Mouse (Mus musculus) gastrocnemius, adult 2 months (tissue): ENCODE measurements around the gene Ms4a14. TPM values are rescaled to one million over a fixed set of nuclear protein-coding genes. Genes with fewer than 3 reads are reported as not detected.
"Not testable (repeated sequence)": the region's sequence is repeated elsewhere in the genome, so short reads cannot be mapped to it uniquely, and the experiment has no call there.

Source experiments
- DNase-seq: peaks from one replicate; pipeline ENCODE4 v3.0.0; 2022
- H3K27ac ChIP-seq: fragments of 200-600 bp; 2 replicates; pipeline ENCODE4 v1.8.1; 2022; ENCODE audit warnings: mild to moderate bottlenecking
- H3K4me3 ChIP-seq: fragments of 200-600 bp; 2 replicates; pipeline ENCODE4 v1.8.1; 2022; ENCODE audit warnings: mild to moderate bottlenecking, moderate library complexity
- CTCF ChIP-seq: fragments of 200-600 bp; IDR thresholded peaks from 2 replicates; pipeline ENCODE4 v1.8.1; 2022; ENCODE audit warnings: antibody characterized with exemption, mild to moderate bottlenecking, moderate library complexity
- intact Hi-C: fragments of 180-260 bp; cut with DNase I; formaldehyde crosslinking; loops from one replicate; pipeline ENCODE4 v1.15.1; 2025
- total RNA-seq, 2 experiments: library from RNA; stranded (reverse); gene quantifications; 2 replicates each; pipeline ENCODE4 v1.2.3; 2021

The Ms4a14 gene
- total RNA-seq, 2 experiments from 2014 or later: not detected

- TF ChIP-seq CTCF: no peak
- no peak for DNase-seq
- no peak overlapping the region for H3K4me3 ChIP-seq
- intact Hi-C loops: no loop called here
- no peak overlapping the region for H3K27ac ChIP-seq
Observed at GRCm38 (mm10) chr19:11298939-11299338, 15.3 kb downstream of the Ms4a14 start.

GRCm38 (mm10) chr19:11293616-11294015, 20.6 kb downstream of the Ms4a14 start:
- DNase-seq, intact Hi-C loops: not testable (repeated sequence)
- H3K4me3 ChIP-seq: peak overlapping the region; percentile 67
- peak overlapping the region; percentile 70 for H3K27ac ChIP-seq

- DNase-seq: no peak
- peak overlapping the region; percentile 70 for H3K27ac ChIP-seq
- TF ChIP-seq CTCF: no peak
- peak overlapping the region; percentile 67 for H3K4me3 ChIP-seq
- intact Hi-C loops: no loop called here
Observed at GRCm38 (mm10) chr19:11292990-11293389, 21.3 kb downstream of the Ms4a14 start.

- intact Hi-C loops: no loop called here
- DNase-seq: no peak
- Histone ChIP-seq H3K27ac (no peak within 1 kb of the TSS), H3K4me3 (no peak within 1 kb of the TSS)
- no peak for TF ChIP-seq CTCF
Observed at GRCm38 (mm10) chr19:11283773-11284172, 30.5 kb downstream of the Ms4a14 start, which contains the start of gene Ms4a5. TSS of gene Ms4a5 (minus strand) at chr19:11283873.

- Histone ChIP-seq H3K27ac (no peak overlapping the region), H3K4me3 (no peak overlapping the region)
- TF ChIP-seq CTCF: no peak
- intact Hi-C loops: no loop called here
- no peak for DNase-seq
Observed at GRCm38 (mm10) chr19:11280223-11280622, 34.0 kb downstream of the Ms4a14 start.

GRCm38 (mm10) chr19:11276431-11276830, 37.8 kb downstream of the Ms4a14 start:
- H3K4me3 ChIP-seq: no peak overlapping the region
- intact Hi-C loops: no loop called here
- DNase-seq: no peak
- no peak overlapping the region for H3K27ac ChIP-seq
- no peak for TF ChIP-seq CTCF

- Histone ChIP-seq H3K4me3 (no peak overlapping the region), H3K27ac (no peak overlapping the region)
- no peak for TF ChIP-seq CTCF
- no peak for DNase-seq
- intact Hi-C loops: no loop called here
Observed at GRCm38 (mm10) chr19:11266956-11267355, 47.3 kb downstream of the Ms4a14 start.

GRCm38 (mm10) chr19:11266052-11266845, 48.0 kb downstream of the Ms4a14 start, which contains the start of gene Ms4a1:
TSS of gene Ms4a1 (minus strand) at chr19:11266241.
- no peak within 1 kb of the TSS for H3K27ac ChIP-seq
- TF ChIP-seq CTCF: no peak
- no peak within 1 kb of the TSS for H3K4me3 ChIP-seq
- intact Hi-C loops: no loop called here
- no peak for DNase-seq

- intact Hi-C loops: no loop called here
- Histone ChIP-seq H3K27ac (no peak overlapping the region), H3K4me3 (no peak overlapping the region)
- no peak for DNase-seq
- no peak for TF ChIP-seq CTCF
Observed at GRCm38 (mm10) chr19:11264602-11265185, 49.6 kb downstream of the Ms4a14 start.

GRCm38 (mm10) chr19:11263549-11263948, 50.7 kb downstream of the Ms4a14 start:
- intact Hi-C loops: no loop called here
- no peak for TF ChIP-seq CTCF
- Histone ChIP-seq H3K4me3 (no peak overlapping the region), H3K27ac (no peak overlapping the region)
- no peak for DNase-seq

- H3K4me3 ChIP-seq, intact Hi-C loops, H3K27ac ChIP-seq, DNase-seq: not testable (repeated sequence)
Observed at GRCm38 (mm10) chr19:11262932-11263331, 51.3 kb downstream of the Ms4a14 start.

- intact Hi-C loops: no loop called here
- no peak for TF ChIP-seq CTCF
- no peak overlapping the region for H3K4me3 ChIP-seq
Observed at GRCm38 (mm10) chr19:11261522-11261921, 52.7 kb downstream of the Ms4a14 start.

More at GRCm38 (mm10) chr19:11261522-11261921, 52.7 kb downstream of the Ms4a14 start:
- H3K27ac ChIP-seq: no peak overlapping the region
- no peak for DNase-seq

Other genes starting within 250 kb of the Ms4a14 start
- gene Ms4a8a, start 233.4 kb downstream of the Ms4a14 start, total RNA-seq: 1 to 10 TPM in 1 of 2 experiments, under 1 TPM in 1; 0.66 to 1.3 TPM
- not detected for gene 1700017D01Rik, start 183.6 kb downstream of the Ms4a14 start, total RNA-seq
- not detected for gene 1700025F22Rik, start 149.1 kb downstream of the Ms4a14 start, total RNA-seq
- gene Ms4a13, start 117.7 kb downstream of the Ms4a14 start, total RNA-seq: not detected
- not detected for gene Ms4a12, start 82.0 kb downstream of the Ms4a14 start, total RNA-seq
- not detected for gene Ms4a1, start 48.2 kb downstream of the Ms4a14 start, total RNA-seq
- not detected for gene Ms4a5, start 30.6 kb downstream of the Ms4a14 start, total RNA-seq
- gene Ms4a7, start 21.7 kb upstream of the Ms4a14 start, total RNA-seq: under 1 TPM; 0.17 to 0.23 TPM
- 1 to 10 TPM; 1.5 to 4.2 TPM for gene Ms4a4a, start 61.1 kb upstream of the Ms4a14 start, total RNA-seq
- gene Ms4a4c, start 90.3 kb upstream of the Ms4a14 start, total RNA-seq: not detected
- gene Ms4a4b, start 129.1 kb upstream of the Ms4a14 start, total RNA-seq: not detected
- gene Ms4a6c, start 154.9 kb upstream of the Ms4a14 start, total RNA-seq: 1 to 10 TPM; 1.3 to 3.4 TPM
- gene Gm8369, start 171.5 kb upstream of the Ms4a14 start, total RNA-seq: not detected
- gene Ms4a6b, start 202.1 kb upstream of the Ms4a14 start, total RNA-seq: 1 to 10 TPM in 1 of 2 experiments, under 1 TPM in 1; 0.54 to 2.7 TPM
- gene Ms4a4d, start 222.3 kb upstream of the Ms4a14 start, total RNA-seq: 1 to 10 TPM; 4.0 TPM